Mouse (Mus musculus): ENCODE measurements around the gene Cdh26. TPM values are rescaled to one million over a fixed set of nuclear protein-coding genes. Genes with fewer than 3 reads are reported as not detected.

The Cdh26 gene
- polyA plus RNA-seq, 1 experiment, result not detected

GRCm38 (mm10) chr2:178450236-178450635 lies 19.9 kb downstream of the Cdh26 start:
- no peak overlapping the region for H3K4me3 ChIP-seq
- no peaks in the 10 kb centered on the region for H3K79me2 ChIP-seq (ENCODE audit: control insufficient read depth, insufficient read depth)
- no peak for TF ChIP-seq MYOD1 (IDR thresholded peaks at IDR 0.05; ENCODE audit: control insufficient read depth in 1 of 3, insufficient read length in 2 of 3, low read depth in 2 of 3)
- no peak for TF ChIP-seq USF1 (IDR thresholded peaks at IDR 0.05; ENCODE audit: low read depth)
- TF ChIP-seq CEBPB (IDR thresholded peaks at IDR 0.05; ENCODE audit: insufficient read depth, poor library complexity, severe bottlenecking), result no peak
- TF ChIP-seq MYOG (IDR thresholded peaks at IDR 0.05; ENCODE audit: control insufficient read depth in 1 of 3, insufficient read depth in 1 of 3, insufficient read length in 2 of 3, low read depth in 2 of 3), result no peak
- TF ChIP-seq POLR2AphosphoS2 (IDR thresholded peaks at IDR 0.05; ENCODE audit: insufficient read length, low read depth), result no peak
- no peak for TF ChIP-seq SRF (IDR thresholded peaks at IDR 0.05; ENCODE audit: control insufficient read depth, insufficient read length, low read depth)
- TF ChIP-seq POLR2A (IDR thresholded peaks at IDR 0.05; ENCODE audit: insufficient read length, low read depth), result no peak
- no peak for TF ChIP-seq REST (IDR thresholded peaks at IDR 0.05; ENCODE audit: insufficient read depth, insufficient read length)
- no peak for TF ChIP-seq E2F4 (IDR thresholded peaks at IDR 0.05; ENCODE audit: insufficient read depth)
- no peak for TF ChIP-seq TCF12 (IDR thresholded peaks at IDR 0.05; ENCODE audit: insufficient read depth, poor library complexity, severe bottlenecking)
- H3K27me3 ChIP-seq (ENCODE audit: control insufficient read depth, insufficient read depth, insufficient read length), result no peaks in the 10 kb centered on the region
- H3K36me3 ChIP-seq (ENCODE audit: control insufficient read depth, insufficient read depth), result no peaks in the 10 kb centered on the region
- no peak overlapping the region for H3ac ChIP-seq (ENCODE audit: control insufficient read depth, insufficient read length)
- H3K4me2 ChIP-seq (ENCODE audit: low read depth), result no peak overlapping the region

- no peak for TF ChIP-seq CEBPB (IDR thresholded peaks at IDR 0.05; ENCODE audit: insufficient read depth, poor library complexity, severe bottlenecking)
- no peak for TF ChIP-seq POLR2A (IDR thresholded peaks at IDR 0.05; ENCODE audit: insufficient read length, low read depth)
- no peak for TF ChIP-seq MAX (IDR thresholded peaks at IDR 0.05; ENCODE audit: low read depth)
- no peak for TF ChIP-seq TCF3 (IDR thresholded peaks at IDR 0.05; ENCODE audit: insufficient read length, low read depth)
- TF ChIP-seq E2F4 (IDR thresholded peaks at IDR 0.05; ENCODE audit: insufficient read depth), result no peak
- no peak for TF ChIP-seq USF1 (IDR thresholded peaks at IDR 0.05; ENCODE audit: low read depth)
- TF ChIP-seq MYOG (IDR thresholded peaks at IDR 0.05; ENCODE audit: control insufficient read depth in 1 of 3, insufficient read depth in 1 of 3, insufficient read length in 2 of 3, low read depth in 2 of 3), result no peak
- no peak for TF ChIP-seq POLR2AphosphoS2 (IDR thresholded peaks at IDR 0.05; ENCODE audit: insufficient read length, low read depth)
- no peak for TF ChIP-seq SRF (IDR thresholded peaks at IDR 0.05; ENCODE audit: control insufficient read depth, insufficient read length, low read depth)
- no peak for TF ChIP-seq MYOD1 (IDR thresholded peaks at IDR 0.05; ENCODE audit: control insufficient read depth in 1 of 3, insufficient read length in 2 of 3, low read depth in 2 of 3)
- no peak for TF ChIP-seq TCF12 (IDR thresholded peaks at IDR 0.05; ENCODE audit: insufficient read depth, poor library complexity, severe bottlenecking)
- no peak for TF ChIP-seq REST (IDR thresholded peaks at IDR 0.05; ENCODE audit: insufficient read depth, insufficient read length)
Observed at GRCm38 (mm10) chr2:178450961-178451360, 20.6 kb downstream of the Cdh26 start.

GRCm38 (mm10) chr2:178454664-178455516 lies 24.6 kb downstream of the Cdh26 start:
- no peaks in the 10 kb centered on the region for H3K27me3 ChIP-seq (ENCODE audit: control insufficient read depth, insufficient read depth, insufficient read length)
- H3ac ChIP-seq (ENCODE audit: control insufficient read depth, insufficient read length), result no peak overlapping the region
- H3K36me3 ChIP-seq (ENCODE audit: control insufficient read depth, insufficient read depth), result no peaks in the 10 kb centered on the region
- H3K79me2 ChIP-seq (ENCODE audit: control insufficient read depth, insufficient read depth), result no peaks in the 10 kb centered on the region
- no peak overlapping the region for H3K4me2 ChIP-seq (ENCODE audit: low read depth)
- TF ChIP-seq REST (IDR thresholded peaks at IDR 0.05; ENCODE audit: insufficient read depth, insufficient read length) (no peak), TCF12 (IDR thresholded peaks at IDR 0.05; ENCODE audit: insufficient read depth, poor library complexity, severe bottlenecking) (no peak), MAX (IDR thresholded peaks at IDR 0.05; ENCODE audit: low read depth) (no peak), POLR2A (IDR thresholded peaks at IDR 0.05; ENCODE audit: insufficient read length, low read depth) (no peak), SRF (IDR thresholded peaks at IDR 0.05; ENCODE audit: control insufficient read depth, insufficient read length, low read depth) (no peak), MYOG (IDR thresholded peaks at IDR 0.05; ENCODE audit: control insufficient read depth in 1 of 3, insufficient read depth in 1 of 3, insufficient read length in 2 of 3, low read depth in 2 of 3) (no peak), E2F4 (IDR thresholded peaks at IDR 0.05; ENCODE audit: insufficient read depth) (no peak), TCF3 (IDR thresholded peaks at IDR 0.05; ENCODE audit: insufficient read length, low read depth) (no peak), MYOD1 (IDR thresholded peaks at IDR 0.05; ENCODE audit: control insufficient read depth in 1 of 3, insufficient read length in 2 of 3, low read depth in 2 of 3) (no peak), USF1 (IDR thresholded peaks at IDR 0.05; ENCODE audit: low read depth) (no peak), CEBPB (IDR thresholded peaks at IDR 0.05; ENCODE audit: insufficient read depth, poor library complexity, severe bottlenecking) (no peak), POLR2AphosphoS2 (IDR thresholded peaks at IDR 0.05; ENCODE audit: insufficient read length, low read depth) (no peak)
- no peak overlapping the region for H3K4me3 ChIP-seq

More at GRCm38 (mm10) chr2:178450961-178451360, 20.6 kb downstream of the Cdh26 start:
- Histone ChIP-seq H3K4me2 (ENCODE audit: low read depth) (no peak overlapping the region), H3ac (ENCODE audit: control insufficient read depth, insufficient read length) (no peak overlapping the region), H3K4me3 (no peak overlapping the region), H3K36me3 (ENCODE audit: control insufficient read depth, insufficient read depth) (no peaks in the 10 kb centered on the region), H3K27me3 (ENCODE audit: control insufficient read depth, insufficient read depth, insufficient read length) (no peaks in the 10 kb centered on the region), H3K79me2 (ENCODE audit: control insufficient read depth, insufficient read depth) (no peaks in the 10 kb centered on the region)

GRCm38 (mm10) chr2:178457414-178457813 lies 27.1 kb downstream of the Cdh26 start:
- no peak for TF ChIP-seq TCF3 (IDR thresholded peaks at IDR 0.05; ENCODE audit: insufficient read length, low read depth)
- TF ChIP-seq REST (IDR thresholded peaks at IDR 0.05; ENCODE audit: insufficient read depth, insufficient read length), result no peak
- no peak for TF ChIP-seq MAX (IDR thresholded peaks at IDR 0.05; ENCODE audit: low read depth)
- no peak for TF ChIP-seq CEBPB (IDR thresholded peaks at IDR 0.05; ENCODE audit: insufficient read depth, poor library complexity, severe bottlenecking)
- TF ChIP-seq MYOG (IDR thresholded peaks at IDR 0.05; ENCODE audit: control insufficient read depth in 1 of 3, insufficient read depth in 1 of 3, insufficient read length in 2 of 3, low read depth in 2 of 3), result no peak
- no peak for TF ChIP-seq USF1 (IDR thresholded peaks at IDR 0.05; ENCODE audit: low read depth)
- no peak for TF ChIP-seq E2F4 (IDR thresholded peaks at IDR 0.05; ENCODE audit: insufficient read depth)
- TF ChIP-seq SRF (IDR thresholded peaks at IDR 0.05; ENCODE audit: control insufficient read depth, insufficient read length, low read depth), result no peak
- no peak for TF ChIP-seq POLR2A (IDR thresholded peaks at IDR 0.05; ENCODE audit: insufficient read length, low read depth)
- no peak for TF ChIP-seq MYOD1 (IDR thresholded peaks at IDR 0.05; ENCODE audit: control insufficient read depth in 1 of 3, insufficient read length in 2 of 3, low read depth in 2 of 3)
- no peak for TF ChIP-seq POLR2AphosphoS2 (IDR thresholded peaks at IDR 0.05; ENCODE audit: insufficient read length, low read depth)
- TF ChIP-seq TCF12 (IDR thresholded peaks at IDR 0.05; ENCODE audit: insufficient read depth, poor library complexity, severe bottlenecking), result no peak
- Histone ChIP-seq H3K4me2 (ENCODE audit: low read depth) (no peak overlapping the region), H3ac (ENCODE audit: control insufficient read depth, insufficient read length) (no peak overlapping the region), H3K4me3 (no peak overlapping the region), H3K36me3 (ENCODE audit: control insufficient read depth, insufficient read depth) (no peaks in the 10 kb centered on the region), H3K79me2 (ENCODE audit: control insufficient read depth, insufficient read depth) (no peaks in the 10 kb centered on the region), H3K27me3 (ENCODE audit: control insufficient read depth, insufficient read depth, insufficient read length) (no peaks in the 10 kb centered on the region)

Measured in myocyte (in vitro differentiated cells).